Mouse (Mus musculus) ES-E14 (cell line): ENCODE measurements at regions not wholly inside any gene's neighbourhood (a gene's known extent, or its start where the extent isn't known, plus 50 kb on each side); places are given as distances from the start of the nearest gene placed in this dataset.

ENCODE experiments used
- DNase-seq: peaks from one replicate; pipeline ENCODE4 v3.0.0-alpha.2; 2013; ENCODE audit warnings: low read depth, low spot score
- H3K27ac ChIP-seq: 2 replicates; pipeline ENCODE4 v1.5.1; 2012; ENCODE audit warnings: low read depth, mild to moderate bottlenecking, low read length, moderate library complexity, mixed read lengths; ENCODE audit not compliant: poor library complexity, insufficient read depth, severe bottlenecking
- H3K36me3 ChIP-seq: 2 replicates; pipeline ENCODE4 v1.6.1; 2012; ENCODE audit warnings: mild to moderate bottlenecking, low read length, moderate library complexity, mixed read lengths; ENCODE audit not compliant: control insufficient read depth, poor library complexity, insufficient read depth, severe bottlenecking
- H3K4me1 ChIP-seq, 2 experiments: fragments of 150-350 bp in 1 of 2; sonication (generic) in 1 of 2; 2 replicates each; pipeline ENCODE4 v1.6.1; 2012; ENCODE audit warnings: low read length in 2 of 2, mild to moderate bottlenecking in 1 of 2, mixed read lengths in 1 of 2; ENCODE audit not compliant: control insufficient read depth in 2 of 2, insufficient read depth in 2 of 2, poor library complexity in 1 of 2
- H3K4me3 ChIP-seq, 2 experiments: fragments of 150-350 bp in 1 of 2; sonication (generic) in 1 of 2; 2 replicates each; pipeline ENCODE4 v1.5.1; 2012; ENCODE audit warnings: low read length in 2 of 2, low read depth in 1 of 2, mild to moderate bottlenecking in 1 of 2, mixed read lengths in 1 of 2; ENCODE audit not compliant: insufficient read depth in 1 of 2, poor library complexity in 1 of 2, severe bottlenecking in 1 of 2
- H3K9ac ChIP-seq: 2 replicates; pipeline ENCODE4 v1.6.1; 2012; ENCODE audit warnings: low read depth, mild to moderate bottlenecking, low read length, mixed read lengths; ENCODE audit not compliant: poor library complexity, insufficient read depth, severe bottlenecking
- H3K9me3 ChIP-seq: fragments of 150-350 bp; sonication (generic); 2 replicates; pipeline ENCODE4 v1.6.1; 2012; ENCODE audit warnings: low read depth, mild to moderate bottlenecking, low read length; ENCODE audit not compliant: control insufficient read depth, insufficient read depth
- CHD2 ChIP-seq: IDR thresholded peaks from 2 replicates; pipeline ENCODE4 v1.6.1; 2014; ENCODE audit warnings: mild to moderate bottlenecking, low read depth, low read length, inconsistent platforms
- HCFC1 ChIP-seq: IDR thresholded peaks from 2 replicates; pipeline ENCODE4 v1.6.1; 2012; ENCODE audit warnings: low read length, inconsistent platforms, borderline replicate concordance; ENCODE audit not compliant: insufficient read depth
- MAFK ChIP-seq: IDR thresholded peaks from 2 replicates; pipeline ENCODE4 v1.6.1; 2014; ENCODE audit warnings: mild to moderate bottlenecking, low read depth, low read length, inconsistent platforms; ENCODE audit not compliant: insufficient read depth
- ZC3H11A ChIP-seq: IDR thresholded peaks from 2 replicates; pipeline ENCODE4 v1.6.1; 2012; ENCODE audit warnings: low read depth, mild to moderate bottlenecking, inconsistent platforms, low read length, borderline replicate concordance
- ZNF384 ChIP-seq: IDR thresholded peaks from 2 replicates; pipeline ENCODE4 v1.6.1; 2012; ENCODE audit warnings: low read depth, low read length, inconsistent platforms
- in situ Hi-C, 2 experiments: fragments of 600-800 bp; cut with MboI; formaldehyde crosslinking; loops; one replicate each; pipeline ENCODE4 v1.15.1; 2025; ENCODE audit warnings: low sequenced_read_pairs in 2 of 2, inconsistent platforms in 1 of 2; ENCODE audit not compliant: unreplicated experiment in 2 of 2

DNA sequence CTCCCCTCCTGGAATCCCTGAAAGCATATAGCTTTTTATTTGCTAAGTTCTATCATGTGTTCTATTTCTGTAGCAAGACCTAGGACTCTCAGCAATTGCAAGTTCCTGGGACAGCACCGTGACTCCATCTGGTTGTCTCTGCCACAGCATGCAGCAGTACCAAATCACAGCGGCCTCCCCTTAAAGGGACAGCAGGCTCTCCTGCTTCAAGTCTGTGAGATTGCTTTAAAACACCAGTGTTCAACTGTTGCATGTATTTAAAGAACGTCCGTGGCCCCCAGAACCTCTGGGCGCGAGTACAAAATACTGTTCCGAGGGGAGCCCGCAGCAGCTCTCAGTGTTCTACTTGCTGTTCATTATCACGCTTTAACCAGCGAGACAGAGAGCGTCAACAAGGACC, 346.0 kb upstream of the Jarid2 start:
- no peak for DNase-seq
- no peak overlapping the region for H3K27ac ChIP-seq
- no peak overlapping the region for H3K9ac ChIP-seq
- H3K4me1 ChIP-seq: peaks cover 0 to 3% of the 10 kb centered on the region in 2 experiments; a peak in 1 of 4 replicates
- H3K4me3 ChIP-seq: no peak overlapping the region
- H3K9me3 ChIP-seq: no peaks in the 10 kb centered on the region
- no peaks in the 10 kb centered on the region for H3K36me3 ChIP-seq
- in situ Hi-C loops: no loop called here
- TF ChIP-seq ZC3H11A (no peak), HCFC1 (no peak), MAFK (no peak), ZNF384 (no peak), CHD2 (no peak)

DNA sequence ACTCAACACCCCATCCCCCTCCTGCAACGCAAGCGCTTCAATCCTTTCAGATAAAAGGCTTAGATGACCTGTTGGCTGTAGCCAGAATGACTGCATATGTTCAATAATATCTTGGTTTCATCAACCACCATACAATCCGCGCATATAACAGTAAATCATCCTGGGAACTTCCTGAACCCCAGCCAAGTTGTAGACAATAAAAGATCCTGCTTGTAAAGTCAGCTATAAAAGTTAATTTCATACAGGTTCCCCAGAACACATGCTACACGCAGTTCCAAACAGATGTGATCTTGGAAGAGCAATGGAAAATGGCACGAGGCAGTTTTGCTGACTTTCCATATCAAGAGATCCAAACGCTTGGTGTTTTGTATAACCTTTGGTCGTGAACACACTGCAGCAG, 342.5 kb upstream of the Jarid2 start:
- in situ Hi-C loops: no loop called here
- Histone ChIP-seq H3K27ac (no peak overlapping the region), H3K4me3 (no peak overlapping the region), H3K9ac (no peak overlapping the region), H3K36me3 (no peaks in the 10 kb centered on the region), H3K9me3 (no peaks in the 10 kb centered on the region), H3K4me1 (peaks cover 0 to 3% of the 10 kb centered on the region in 2 experiments; a peak in 1 of 4 replicates)
- TF ChIP-seq HCFC1 (no peak), ZNF384 (no peak), MAFK (no peak), CHD2 (no peak), ZC3H11A (no peak)
- DNase-seq: no peak

DNA sequence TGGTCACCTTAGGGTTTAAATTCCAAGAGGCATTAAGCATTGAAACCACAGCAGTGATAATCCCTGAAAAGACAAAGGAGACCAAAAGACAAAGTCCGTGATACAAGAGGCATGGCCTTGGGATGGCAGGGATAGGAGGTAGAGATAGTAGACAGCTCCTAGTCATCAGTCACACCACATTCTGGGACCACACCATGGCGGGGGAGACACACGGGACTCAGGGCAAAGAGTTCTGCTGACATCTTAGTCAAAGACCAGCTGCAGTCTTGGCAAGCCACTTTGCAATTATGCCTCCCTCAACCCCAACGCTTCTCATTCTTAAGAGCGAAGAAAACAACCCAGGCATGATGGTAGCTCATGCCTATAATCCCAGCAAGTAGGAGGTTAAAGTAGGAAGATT, 339.6 kb upstream of the Jarid2 start:
- Histone ChIP-seq H3K27ac (no peak overlapping the region), H3K9me3 (no peaks in the 10 kb centered on the region), H3K9ac (no peak overlapping the region), H3K36me3 (no peaks in the 10 kb centered on the region), H3K4me3 (no peak overlapping the region), H3K4me1 (no peaks in the 10 kb centered on the region; a peak in 1 of 4 replicates)
- no peak for DNase-seq
- TF ChIP-seq ZNF384: no peak
- no peak for TF ChIP-seq MAFK
- TF ChIP-seq CHD2: no peak
- TF ChIP-seq ZC3H11A: no peak
- TF ChIP-seq HCFC1: no peak
- in situ Hi-C loops: no loop called here

DNA sequence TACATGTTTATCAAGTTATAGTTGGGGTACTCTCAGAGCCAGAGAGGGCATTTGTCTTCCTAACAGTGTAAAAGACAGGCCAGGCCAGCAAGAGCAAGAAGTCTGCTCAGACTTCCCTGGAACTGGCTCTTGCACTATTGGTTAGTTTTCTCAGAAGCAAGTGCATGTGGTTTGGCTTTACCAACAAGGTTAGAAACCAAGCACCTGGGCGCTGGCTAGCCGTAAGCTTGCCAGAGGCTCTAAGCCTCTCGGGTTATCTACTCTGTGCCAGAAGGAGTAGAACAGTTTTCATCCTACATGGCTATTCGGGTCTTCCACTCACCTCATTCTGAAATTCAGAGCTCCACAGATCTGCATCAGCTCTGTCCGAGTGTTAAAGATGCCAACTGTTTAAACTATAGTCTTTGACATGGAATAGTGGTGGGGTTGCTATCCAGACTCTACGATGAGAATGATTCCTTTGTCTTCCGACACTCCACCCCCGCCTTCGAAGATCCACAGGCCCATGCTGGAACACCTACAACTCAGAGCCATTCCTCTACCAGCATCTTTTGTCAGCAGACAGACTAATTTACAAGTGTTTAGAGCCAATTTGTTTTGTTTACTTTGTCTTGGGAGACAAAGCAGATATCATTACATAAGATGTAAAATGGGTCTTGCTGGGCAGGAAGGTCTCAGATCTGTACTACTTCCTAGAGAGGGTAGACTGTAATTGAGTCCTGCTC, 338.4 kb upstream of the Jarid2 start:
- Histone ChIP-seq H3K4me1 (no peaks in the 10 kb centered on the region; a peak in 1 of 4 replicates), H3K27ac (no peak overlapping the region), H3K36me3 (no peaks in the 10 kb centered on the region), H3K4me3 (no peak overlapping the region), H3K9ac (no peak overlapping the region), H3K9me3 (no peaks in the 10 kb centered on the region)
- TF ChIP-seq HCFC1 (no peak), CHD2 (no peak), ZC3H11A (no peak)
- in situ Hi-C loops: no loop called here
- no peak for DNase-seq

DNA sequence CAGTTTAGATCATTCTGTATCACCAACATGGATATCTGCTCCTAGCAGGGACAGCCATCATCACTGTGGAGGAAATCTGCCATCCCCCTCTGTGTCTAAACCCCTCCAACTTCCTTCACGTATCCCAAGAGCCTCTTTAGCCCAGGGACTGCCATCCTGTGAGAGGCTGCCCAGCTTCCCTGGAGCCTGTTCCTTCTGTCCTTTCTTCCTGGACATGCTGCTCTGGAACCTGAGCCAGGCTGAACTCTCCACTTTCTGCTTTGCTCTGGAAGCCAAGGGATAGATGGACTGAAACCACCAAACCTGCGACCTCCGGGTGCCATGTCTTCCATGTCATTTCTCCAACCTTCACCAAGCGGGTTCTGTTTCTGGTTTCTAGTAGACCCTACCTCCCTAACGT, 335.3 kb upstream of the Jarid2 start:
- no peak overlapping the region for H3K4me3 ChIP-seq
- in situ Hi-C loops: no loop called here
- no peak for DNase-seq
- H3K4me1 ChIP-seq: no peaks in the 10 kb centered on the region; a peak in 2 of 4 replicates
- H3K27ac ChIP-seq: no peak overlapping the region
- H3K36me3 ChIP-seq: no peaks in the 10 kb centered on the region
- TF ChIP-seq ZNF384 (no peak), MAFK (no peak), CHD2 (no peak), ZC3H11A (no peak), HCFC1 (no peak)
- no peak overlapping the region for H3K9ac ChIP-seq
- H3K9me3 ChIP-seq: no peaks in the 10 kb centered on the region
